Mouse (Mus musculus) cerebellum, adult 2 months (tissue): ENCODE data around the gene Gm5475.

Source experiments
- CTCF ChIP-seq: fragments of 200-500 bp; IDR thresholded peaks from 2 replicates; pipeline ENCODE4 v1.5.1; 2011; ENCODE audit warnings: low read depth, mild to moderate bottlenecking, control low read depth, low read length, moderate library complexity, borderline replicate concordance; ENCODE audit not compliant: insufficient read depth
- POLR2A ChIP-seq: fragments of 200-500 bp; IDR thresholded peaks from 2 replicates; pipeline ENCODE4 v1.6.1; 2011; ENCODE audit warnings: low read length, control low read depth, borderline replicate concordance; ENCODE audit not compliant: insufficient read depth

DNA sequence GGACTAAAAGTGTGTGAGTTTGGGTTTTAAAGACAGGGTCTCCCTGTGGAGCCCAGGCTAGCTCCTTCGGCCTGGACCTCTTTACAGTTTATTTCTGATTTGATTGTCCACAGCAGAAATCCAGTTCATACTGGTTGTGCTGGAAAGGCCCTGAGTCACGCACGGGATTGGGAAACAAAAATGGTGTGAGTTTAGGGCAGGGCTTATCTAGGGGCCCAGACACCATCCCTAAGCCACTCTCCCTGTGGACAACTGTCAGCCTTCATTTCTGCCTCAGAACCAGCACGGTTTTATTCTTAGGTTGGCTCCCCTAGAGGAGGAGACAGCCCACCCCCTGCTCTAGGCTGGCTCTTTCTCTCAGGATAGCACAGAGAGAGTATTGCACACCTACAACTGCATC lies 11.3 kb downstream of the Gm5475 start:
- TF ChIP-seq CTCF (no peak), POLR2A (no peak)
